Mouse (Mus musculus): Measurements from ENCODE around the gene Prpf40b. TPM values are rescaled to one million over a fixed set of nuclear protein-coding genes. Genes with fewer than 3 reads are reported as not detected.

The Prpf40b gene
- polyA plus RNA-seq, 1 experiment = 24.7 TPM

- TF ChIP-seq CEBPB (IDR thresholded peaks at IDR 0.05; ENCODE audit: low read depth) (no peak), MYOG (IDR thresholded peaks at IDR 0.05; ENCODE audit: control insufficient read depth, extremely low read depth, insufficient read length) (no peak), MAX (IDR thresholded peaks at IDR 0.05) (peak; percentile 41), CTCF (IDR thresholded peaks at IDR 0.05; ENCODE audit: control insufficient read depth, insufficient read depth, insufficient read length) (no peak)
Measured at GRCm38 (mm10) chr15:99343414-99344147, 48.7 kb downstream of the Prpf40b start.

GRCm38 (mm10) chr15:99344148-99344870, 49.4 kb downstream of the Prpf40b start:
- Histone ChIP-seq H3K79me2 (ENCODE audit: control insufficient read depth, insufficient read depth) (peaks cover 99% of the 10 kb centered on the region), H3K4me3 (ENCODE audit: insufficient read depth, poor library complexity, severe bottlenecking) (no peak overlapping the region), H3K27me3 (ENCODE audit: control insufficient read depth, insufficient read depth, insufficient read length) (no peaks in the 10 kb centered on the region)

More at GRCm38 (mm10) chr15:99343414-99344147, 48.7 kb downstream of the Prpf40b start:
- peaks cover 99% of the 10 kb centered on the region for H3K79me2 ChIP-seq (ENCODE audit: control insufficient read depth, insufficient read depth)
- peaks cover 61% of the 10 kb centered on the region for H3K79me3 ChIP-seq (ENCODE audit: low read depth)
- H3ac ChIP-seq (ENCODE audit: control insufficient read depth, insufficient read length, low read depth) = peak overlapping the region; percentile 4
- no peak overlapping the region for H3K4me3 ChIP-seq (ENCODE audit: insufficient read depth, poor library complexity, severe bottlenecking)
- H3K36me3 ChIP-seq (ENCODE audit: control insufficient read depth, insufficient read depth) = peaks cover under 1% of the 10 kb centered on the region
- H3K27me3 ChIP-seq (ENCODE audit: control insufficient read depth, insufficient read depth, insufficient read length) = no peaks in the 10 kb centered on the region

GRCm38 (mm10) chr15:99344961-99345360, 50.1 kb downstream of the Prpf40b start:
- H3K79me3 ChIP-seq (ENCODE audit: low read depth) = peaks cover 63% of the 10 kb centered on the region
- TF ChIP-seq USF1 (IDR thresholded peaks at IDR 0.05; ENCODE audit: low read depth) (peak; percentile 37), MAX (IDR thresholded peaks at IDR 0.05) (peak; percentile 82), MYOD1 (IDR thresholded peaks at IDR 0.05; ENCODE audit: control insufficient read depth, insufficient read length, low read depth) (peak; percentile 2), FOSL1 (IDR thresholded peaks at IDR 0.05; ENCODE audit: insufficient read depth, low read length, poor library complexity, severe bottlenecking) (no peak), CEBPB (IDR thresholded peaks at IDR 0.05; ENCODE audit: low read depth) (no peak), CTCF (IDR thresholded peaks at IDR 0.05; ENCODE audit: control insufficient read depth, insufficient read depth, insufficient read length) (peak; percentile 0)
- H3K79me2 ChIP-seq (ENCODE audit: control insufficient read depth, insufficient read depth) = peaks cover 99% of the 10 kb centered on the region
- no peaks in the 10 kb centered on the region for H3K27me3 ChIP-seq (ENCODE audit: control insufficient read depth, insufficient read depth, insufficient read length)
- H3K4me3 ChIP-seq (ENCODE audit: insufficient read depth, poor library complexity, severe bottlenecking) = no peak overlapping the region
- H3ac ChIP-seq (ENCODE audit: control insufficient read depth, insufficient read length, low read depth) = peak overlapping the region; percentile 1
- H3K36me3 ChIP-seq (ENCODE audit: control insufficient read depth, insufficient read depth) = peaks cover 3% of the 10 kb centered on the region

More at GRCm38 (mm10) chr15:99344148-99344870, 49.4 kb downstream of the Prpf40b start:
- TF ChIP-seq MAX (IDR thresholded peaks at IDR 0.05) = peak; percentile 74
- TF ChIP-seq MYOD1 (IDR thresholded peaks at IDR 0.05; ENCODE audit: control insufficient read depth, insufficient read length, low read depth) = no peak
- Histone ChIP-seq H3K79me3 (ENCODE audit: low read depth) (peaks cover 61% of the 10 kb centered on the region), H3K36me3 (ENCODE audit: control insufficient read depth, insufficient read depth) (peaks cover 2% of the 10 kb centered on the region), H3ac (ENCODE audit: control insufficient read depth, insufficient read length, low read depth) (no peak overlapping the region)

GRCm38 (mm10) chr15:99351610-99352009, 56.7 kb downstream of the Prpf40b start:
- H3K79me2 ChIP-seq (ENCODE audit: control insufficient read depth, insufficient read depth) = peaks cover 96% of the 10 kb centered on the region
- H3K4me3 ChIP-seq (ENCODE audit: insufficient read depth, poor library complexity, severe bottlenecking) = no peak overlapping the region
- H3K36me3 ChIP-seq (ENCODE audit: control insufficient read depth, insufficient read depth) = peaks cover 3% of the 10 kb centered on the region
- peak overlapping the region; percentile 0 for H3ac ChIP-seq (ENCODE audit: control insufficient read depth, insufficient read length, low read depth)
- peaks cover 79% of the 10 kb centered on the region for H3K79me3 ChIP-seq (ENCODE audit: low read depth)
- TF ChIP-seq MYOD1 (IDR thresholded peaks at IDR 0.05; ENCODE audit: control insufficient read depth, insufficient read length, low read depth) = no peak
- no peak for TF ChIP-seq MYOG (IDR thresholded peaks at IDR 0.05; ENCODE audit: control insufficient read depth, extremely low read depth, insufficient read length)
- no peak for TF ChIP-seq MAX (IDR thresholded peaks at IDR 0.05)
- TF ChIP-seq USF1 (IDR thresholded peaks at IDR 0.05; ENCODE audit: low read depth) = no peak
- TF ChIP-seq FOSL1 (IDR thresholded peaks at IDR 0.05; ENCODE audit: insufficient read depth, low read length, poor library complexity, severe bottlenecking) = no peak
- no peak for TF ChIP-seq CEBPB (IDR thresholded peaks at IDR 0.05; ENCODE audit: low read depth)
- TF ChIP-seq CTCF (IDR thresholded peaks at IDR 0.05; ENCODE audit: control insufficient read depth, insufficient read depth, insufficient read length) = no peak
- no peaks in the 10 kb centered on the region for H3K27me3 ChIP-seq (ENCODE audit: control insufficient read depth, insufficient read depth, insufficient read length)

GRCm38 (mm10) chr15:99352306-99352705, 57.4 kb downstream of the Prpf40b start:
- TF ChIP-seq CTCF (IDR thresholded peaks at IDR 0.05; ENCODE audit: control insufficient read depth, insufficient read depth, insufficient read length) (no peak), MYOD1 (IDR thresholded peaks at IDR 0.05; ENCODE audit: control insufficient read depth, insufficient read length, low read depth) (peak; percentile 100)
- H3K79me3 ChIP-seq (ENCODE audit: low read depth) = peaks cover 80% of the 10 kb centered on the region

GRCm38 (mm10) chr15:99355660-99356059, 60.8 kb downstream of the Prpf40b start:
- Histone ChIP-seq H3K79me2 (ENCODE audit: control insufficient read depth, insufficient read depth) (peaks cover 96% of the 10 kb centered on the region), H3ac (ENCODE audit: control insufficient read depth, insufficient read length, low read depth) (no peak overlapping the region)

More at GRCm38 (mm10) chr15:99352306-99352705, 57.4 kb downstream of the Prpf40b start:
- H3K4me3 ChIP-seq (ENCODE audit: insufficient read depth, poor library complexity, severe bottlenecking) = no peak overlapping the region
- peaks cover 3% of the 10 kb centered on the region for H3K36me3 ChIP-seq (ENCODE audit: control insufficient read depth, insufficient read depth)
- H3K79me2 ChIP-seq (ENCODE audit: control insufficient read depth, insufficient read depth) = peaks cover 96% of the 10 kb centered on the region
- no peak overlapping the region for H3ac ChIP-seq (ENCODE audit: control insufficient read depth, insufficient read length, low read depth)
- H3K27me3 ChIP-seq (ENCODE audit: control insufficient read depth, insufficient read depth, insufficient read length) = no peaks in the 10 kb centered on the region

More at GRCm38 (mm10) chr15:99355660-99356059, 60.8 kb downstream of the Prpf40b start:
- H3K4me3 ChIP-seq (ENCODE audit: insufficient read depth, poor library complexity, severe bottlenecking) = no peak overlapping the region
- H3K27me3 ChIP-seq (ENCODE audit: control insufficient read depth, insufficient read depth, insufficient read length) = no peaks in the 10 kb centered on the region
- peaks cover 82% of the 10 kb centered on the region for H3K79me3 ChIP-seq (ENCODE audit: low read depth)
- TF ChIP-seq MAX (IDR thresholded peaks at IDR 0.05) (no peak), CEBPB (IDR thresholded peaks at IDR 0.05; ENCODE audit: low read depth) (no peak), MYOD1 (IDR thresholded peaks at IDR 0.05; ENCODE audit: control insufficient read depth, insufficient read length, low read depth) (no peak), MYOG (IDR thresholded peaks at IDR 0.05; ENCODE audit: control insufficient read depth, extremely low read depth, insufficient read length) (no peak), CTCF (IDR thresholded peaks at IDR 0.05; ENCODE audit: control insufficient read depth, insufficient read depth, insufficient read length) (no peak), USF1 (IDR thresholded peaks at IDR 0.05; ENCODE audit: low read depth) (no peak), FOSL1 (IDR thresholded peaks at IDR 0.05; ENCODE audit: insufficient read depth, low read length, poor library complexity, severe bottlenecking) (no peak)
- no peaks in the 10 kb centered on the region for H3K36me3 ChIP-seq (ENCODE audit: control insufficient read depth, insufficient read depth)

Measured in C2C12 (cell line).